Mouse (Mus musculus): Measurements from ENCODE around the gene Smbd1.

DNA sequence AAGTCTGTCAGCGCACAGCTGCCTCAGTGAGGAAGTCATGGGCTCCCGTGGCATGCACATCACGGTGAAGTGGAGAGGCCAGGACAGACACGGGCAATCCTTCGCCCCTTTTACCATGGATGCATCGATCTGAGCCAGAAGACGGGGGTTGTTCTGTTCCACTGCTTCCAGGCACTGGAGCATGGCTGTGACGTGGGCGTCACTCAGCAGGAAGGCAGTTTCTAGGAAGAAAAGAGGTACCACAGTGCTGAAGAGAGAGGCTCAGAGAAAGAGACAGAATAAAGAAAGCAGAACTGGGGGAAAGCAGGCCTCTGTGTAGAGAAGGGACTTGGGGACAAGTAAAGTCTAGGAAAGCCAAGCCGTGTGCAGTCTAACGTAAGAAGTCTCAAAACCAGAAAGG lies 36.8 kb upstream of the Smbd1 start:
- TF ChIP-seq CTCF (IDR thresholded peaks at IDR 0.05; ENCODE audit: extremely low read depth, insufficient read length, insufficient replicate concordance, low read depth, low read length), result no peak
- TF ChIP-seq POLR2A (IDR thresholded peaks at IDR 0.05; ENCODE audit: low read depth, low read length), result no peak

Measured in small intestine, adult 2 months (tissue).